Mouse (Mus musculus): Measurements from ENCODE around the gene Cyp26c1.

Gene Cyp26c1

DNA sequence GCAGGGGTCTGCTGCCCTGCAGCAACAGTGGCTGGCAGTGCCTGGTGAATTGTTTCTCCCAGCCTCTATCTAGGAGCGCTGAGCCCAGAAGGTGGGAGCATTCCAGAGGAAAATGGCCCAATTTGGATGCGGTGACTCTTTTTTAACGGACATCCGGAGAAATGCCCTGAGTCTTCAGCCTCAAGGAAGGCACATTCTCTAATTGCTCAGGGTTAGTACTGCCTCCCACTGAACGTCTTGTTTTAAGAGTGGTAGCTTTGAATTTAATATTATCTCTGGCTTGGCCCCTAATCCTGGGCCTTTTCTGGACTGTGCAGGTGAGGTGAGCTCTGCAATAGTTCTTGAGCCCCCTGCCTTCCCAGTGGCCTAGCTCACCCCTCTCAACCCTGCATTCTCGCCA lies at the start of gene Cyp26c1:
TSS of gene Cyp26c1 (plus strand) at position 301 of the 400 bp plus-strand sequence.
- no peak for DNase-seq (ENCODE audit: low spot score)

- DNase-seq (ENCODE audit: low spot score) = no peak
Observed at GRCm38 (mm10) chr19:37647994-37648393, 37.4 kb upstream of the Cyp26c1 start.

- DNase-seq (ENCODE audit: low spot score) = no peak
Observed at GRCm38 (mm10) chr19:37650526-37650925, 34.9 kb upstream of the Cyp26c1 start.

DNA sequence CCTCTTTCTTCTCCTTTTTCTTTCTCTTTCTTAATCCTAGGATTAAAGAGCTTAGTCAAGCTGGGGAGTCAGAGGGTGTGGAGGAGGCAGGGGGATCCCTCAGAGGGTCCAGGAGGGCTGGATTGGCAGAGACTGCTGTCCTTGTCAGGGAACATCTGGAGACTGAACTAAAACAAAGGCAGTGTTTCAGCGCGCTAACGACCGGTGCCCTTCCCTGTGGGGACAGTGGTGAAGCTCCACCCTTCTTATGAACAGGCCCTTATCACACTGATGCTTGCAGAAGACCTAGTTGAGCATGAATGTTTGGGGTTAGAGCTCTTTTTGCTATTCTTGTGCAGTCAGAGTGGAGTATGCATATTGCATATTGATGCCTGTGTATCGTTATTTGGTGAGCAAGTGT lies 31.4 kb upstream of the Cyp26c1 start:
- no peak for DNase-seq (ENCODE audit: low spot score)

GRCm38 (mm10) chr19:37656441-37656840 lies 28.9 kb upstream of the Cyp26c1 start:
- no peak for DNase-seq (ENCODE audit: low spot score)

DNA sequence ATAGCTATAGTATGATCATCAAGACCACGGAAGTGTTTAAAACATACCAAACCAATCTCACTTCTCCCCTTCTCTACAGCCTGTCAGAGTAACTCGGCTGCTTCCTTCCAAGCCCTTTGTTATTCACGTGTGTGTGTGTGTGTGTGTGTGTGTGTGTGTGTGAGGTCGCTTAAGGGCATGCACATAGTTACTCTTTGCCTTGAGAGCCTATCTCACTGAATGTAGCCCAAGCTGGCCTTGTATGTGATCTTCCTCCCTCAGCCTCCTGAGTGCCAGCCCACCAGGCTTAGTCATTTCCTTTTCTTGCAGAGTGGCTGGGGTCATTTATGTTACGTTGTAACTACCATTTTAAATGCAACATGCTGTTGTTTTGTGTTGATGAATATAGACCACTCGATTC lies 20.1 kb upstream of the Cyp26c1 start:
- DNase-seq (ENCODE audit: low spot score) = no peak

DNA sequence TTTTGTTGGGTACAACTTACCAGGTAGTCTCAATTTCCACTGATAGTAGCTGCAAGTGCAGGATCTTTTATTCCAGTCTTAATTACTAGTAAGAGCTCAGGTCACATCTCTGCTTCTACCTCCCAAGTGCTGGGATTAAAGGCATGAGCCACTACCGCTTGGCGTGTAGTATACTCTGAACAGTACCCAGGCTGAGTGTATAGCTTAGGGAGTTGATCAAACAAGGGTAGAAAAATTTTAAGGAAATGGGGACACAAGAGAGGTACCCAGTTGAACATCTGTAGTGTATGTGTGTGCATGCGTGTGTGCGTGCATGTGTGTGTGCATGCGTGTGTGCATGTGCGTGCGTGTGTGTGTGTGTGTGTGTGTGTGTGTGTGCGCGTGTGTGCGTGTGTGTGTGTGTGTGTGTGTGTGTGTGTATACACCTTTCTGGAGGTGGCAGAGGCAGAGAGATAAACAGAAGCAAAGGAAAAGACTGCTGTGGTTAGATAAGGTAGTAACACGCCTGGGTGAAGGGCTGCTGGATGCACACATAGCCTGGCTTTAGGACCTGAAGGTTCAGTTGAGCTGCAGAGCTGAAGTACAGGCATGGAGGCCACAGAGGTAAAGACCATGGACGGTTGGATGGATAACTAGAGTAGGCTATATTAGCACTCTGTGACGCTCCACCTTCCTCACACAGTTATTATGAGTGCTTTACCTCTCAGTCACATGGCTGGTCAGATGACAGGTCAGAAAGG lies 17.4 kb upstream of the Cyp26c1 start:
- DNase-seq (ENCODE audit: low spot score) = no peak

- DNase-seq (ENCODE audit: low spot score) = no peak
Observed at GRCm38 (mm10) chr19:37668657-37669056, 16.7 kb upstream of the Cyp26c1 start.

DNA sequence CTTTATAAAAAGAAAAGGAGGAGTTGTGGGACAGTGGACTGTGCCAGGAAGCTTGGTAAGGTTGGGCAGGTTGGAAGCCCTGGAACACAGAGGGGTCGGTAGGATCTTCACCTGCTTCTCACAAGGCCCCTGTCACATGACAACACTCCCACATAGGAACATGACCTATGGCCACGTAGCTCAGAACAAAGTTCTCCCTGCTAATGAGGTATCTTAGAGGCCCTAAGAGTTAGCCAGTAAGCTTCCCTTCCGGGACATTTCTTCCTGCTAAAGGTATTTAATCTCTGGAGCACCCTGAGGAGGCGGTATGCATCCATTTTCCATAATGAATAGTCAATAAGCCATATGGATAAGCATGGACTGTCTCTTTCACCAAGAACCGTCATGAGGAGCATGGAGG lies 15.9 kb upstream of the Cyp26c1 start:
- no peak for DNase-seq (ENCODE audit: low spot score)

- DNase-seq (ENCODE audit: low spot score) = no peak
Observed at GRCm38 (mm10) chr19:37673393-37673792, 12.0 kb upstream of the Cyp26c1 start.

GRCm38 (mm10) chr19:37686347-37686746 lies 966 bp downstream of the Cyp26c1 start:
- DNase-seq (ENCODE audit: low spot score) = no peak

DNA sequence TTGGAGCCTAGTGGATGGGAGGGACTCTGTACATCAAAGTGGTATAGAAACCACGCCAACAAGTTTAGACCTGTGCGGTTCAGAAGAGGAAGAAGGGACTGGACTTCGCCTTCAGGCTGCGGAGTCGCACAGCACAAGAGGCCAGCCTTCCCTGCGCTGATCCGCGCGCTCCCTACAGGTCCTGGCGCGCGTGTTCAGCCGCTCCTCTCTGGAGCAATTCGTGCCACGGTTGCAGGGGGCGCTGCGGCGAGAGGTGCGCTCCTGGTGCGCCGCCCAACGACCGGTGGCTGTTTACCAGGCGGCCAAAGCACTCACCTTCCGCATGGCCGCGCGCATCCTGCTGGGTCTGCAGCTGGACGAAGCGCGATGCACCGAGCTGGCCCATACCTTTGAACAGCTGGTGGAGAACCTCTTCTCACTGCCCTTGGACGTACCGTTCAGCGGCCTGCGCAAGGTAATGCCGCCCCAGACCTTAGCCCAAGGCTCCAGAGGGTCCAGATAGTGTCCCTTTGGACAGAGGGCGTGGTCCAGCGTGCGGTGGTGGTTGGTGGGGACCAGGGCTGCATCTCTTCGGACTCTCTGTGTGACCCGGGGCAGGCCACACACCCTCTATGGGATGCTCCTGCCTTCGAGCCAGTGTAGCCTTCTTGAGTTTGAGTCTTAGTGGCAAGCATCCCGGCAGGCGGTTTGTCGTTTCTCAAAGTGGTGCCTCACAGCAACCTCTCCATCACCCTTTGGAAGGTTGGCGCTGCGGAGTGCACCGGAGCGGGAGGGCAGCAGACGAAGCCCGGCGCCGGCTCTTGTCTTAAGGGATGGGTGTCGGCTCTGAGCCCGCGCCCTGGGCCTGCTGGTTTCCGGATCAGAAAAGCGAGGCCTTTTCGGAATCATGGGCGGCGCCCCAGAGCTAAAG lies 1.8 kb downstream of the Cyp26c1 start:
- no peak for DNase-seq (ENCODE audit: low spot score)

DNA sequence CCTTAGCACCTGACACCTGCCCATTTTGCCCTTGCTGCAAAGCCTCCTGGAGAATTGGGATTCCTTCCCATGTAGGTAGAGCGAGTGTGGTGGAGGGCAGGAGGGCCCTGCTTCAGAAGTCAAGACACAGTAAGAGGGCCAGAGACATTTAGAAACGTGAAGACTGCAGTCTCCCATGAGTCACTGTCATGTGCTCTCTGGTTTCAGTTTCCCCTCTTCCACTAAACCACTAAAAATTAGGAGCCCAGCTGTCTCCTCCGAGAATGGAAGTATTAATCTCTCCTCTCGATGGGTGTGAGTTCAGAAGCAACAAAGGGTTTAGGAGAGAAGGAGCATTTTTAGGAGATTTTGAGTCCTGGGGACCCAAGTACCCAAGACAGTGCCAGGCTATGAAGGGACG lies 4.1 kb downstream of the Cyp26c1 start:
- no peak for DNase-seq (ENCODE audit: low spot score)

- DNase-seq (ENCODE audit: low spot score) = no peak
Observed at GRCm38 (mm10) chr19:37690716-37691115, 5.3 kb downstream of the Cyp26c1 start.

DNA sequence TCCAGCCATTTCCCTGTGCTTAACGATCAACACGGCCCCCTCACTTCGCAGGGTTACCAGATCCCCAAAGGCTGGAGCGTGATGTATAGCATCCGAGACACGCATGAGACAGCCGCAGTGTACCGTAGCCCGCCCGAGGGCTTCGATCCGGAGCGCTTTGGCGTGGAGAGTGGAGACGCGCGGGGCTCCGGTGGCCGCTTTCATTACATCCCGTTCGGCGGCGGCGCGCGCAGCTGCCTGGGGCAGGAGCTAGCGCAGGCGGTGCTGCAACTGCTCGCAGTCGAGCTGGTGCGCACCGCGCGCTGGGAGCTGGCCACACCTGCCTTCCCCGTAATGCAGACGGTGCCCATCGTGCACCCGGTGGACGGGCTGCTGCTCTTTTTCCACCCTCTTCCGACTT lies 7.5 kb downstream of the Cyp26c1 start:
- no peak for DNase-seq (ENCODE audit: low spot score)

- DNase-seq (ENCODE audit: low spot score) = no peak
Observed at GRCm38 (mm10) chr19:37695146-37695545, 9.8 kb downstream of the Cyp26c1 start.

DNA sequence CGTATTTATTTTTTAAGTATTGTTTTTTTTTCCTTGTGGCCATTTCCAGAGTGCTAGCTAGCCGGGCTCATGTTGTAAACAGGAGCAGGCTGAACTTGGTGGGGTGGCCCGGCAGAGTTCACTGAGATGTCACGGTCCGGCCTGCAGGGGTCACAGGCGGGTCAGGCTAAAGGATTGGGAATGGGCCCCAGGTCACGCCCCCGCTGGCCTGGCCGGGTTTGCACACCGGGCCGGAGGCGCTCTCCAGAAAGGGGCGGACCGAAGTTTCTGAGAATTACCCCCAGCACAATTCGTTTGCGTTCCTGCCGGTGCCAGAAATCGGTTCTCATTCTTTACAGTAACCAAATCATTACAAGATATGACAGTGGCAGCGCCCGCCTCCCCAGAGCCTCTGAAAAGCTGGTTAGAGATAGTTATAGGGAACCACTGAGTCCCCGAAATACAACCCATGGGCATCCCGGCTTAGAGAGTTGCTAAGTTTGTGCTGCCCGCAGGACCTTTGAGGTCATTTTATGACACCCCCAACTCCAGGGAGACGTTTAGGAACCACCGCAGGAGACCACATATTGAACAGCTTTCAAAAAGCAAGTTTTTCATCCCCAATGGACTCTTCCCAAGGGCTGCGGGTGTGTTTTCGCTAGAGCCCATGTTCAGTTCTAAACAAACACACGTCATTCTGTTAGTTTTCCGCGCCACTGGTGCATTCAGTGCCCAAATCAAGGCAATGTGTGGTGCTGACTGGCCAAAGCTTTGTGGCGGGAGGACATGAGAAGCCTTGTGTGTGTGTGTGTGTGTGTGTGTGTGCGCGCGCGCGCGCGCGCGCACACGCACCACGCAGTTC lies 10.6 kb downstream of the Cyp26c1 start:
- no peak for DNase-seq (ENCODE audit: low spot score)

DNA sequence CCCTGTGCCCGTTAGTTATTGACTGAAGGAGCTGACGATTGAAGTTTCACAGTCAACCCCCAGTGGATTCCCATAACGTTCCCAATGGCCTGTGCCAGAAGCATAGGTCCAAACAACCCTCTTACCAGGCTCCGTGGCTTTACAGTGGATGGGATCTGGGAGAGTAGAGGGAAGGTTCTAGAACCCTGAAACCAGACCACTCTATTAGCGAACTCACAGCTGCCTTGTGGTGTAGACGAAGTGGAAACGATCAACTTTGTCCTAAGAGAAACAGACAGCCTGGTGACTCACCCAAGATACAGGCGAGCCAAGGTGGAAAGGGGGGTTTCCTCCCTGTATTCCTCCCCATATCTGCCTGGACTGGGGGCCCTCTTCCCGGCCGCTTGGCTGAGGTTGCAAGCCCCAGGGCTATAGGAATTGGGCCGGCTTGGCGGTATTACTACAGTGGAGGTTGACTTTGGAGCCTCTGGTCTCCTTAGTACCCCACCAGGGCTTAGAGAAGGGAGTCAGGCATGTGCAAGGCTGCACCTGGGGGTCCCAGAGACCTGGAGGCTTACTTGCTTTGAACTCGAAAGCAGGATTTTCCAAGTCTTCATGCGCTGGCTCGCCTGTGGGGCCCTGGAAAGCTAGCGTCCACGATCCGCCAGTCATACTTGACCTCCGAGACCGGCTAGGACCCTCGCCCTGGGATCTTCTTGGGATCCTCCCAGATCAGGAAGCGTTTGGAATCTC lies 11.4 kb downstream of the Cyp26c1 start:
- no peak for DNase-seq (ENCODE audit: low spot score)

GRCm38 (mm10) chr19:37697335-37697636 lies 11.9 kb downstream of the Cyp26c1 start:
- no peak for DNase-seq (ENCODE audit: low spot score)

DNA sequence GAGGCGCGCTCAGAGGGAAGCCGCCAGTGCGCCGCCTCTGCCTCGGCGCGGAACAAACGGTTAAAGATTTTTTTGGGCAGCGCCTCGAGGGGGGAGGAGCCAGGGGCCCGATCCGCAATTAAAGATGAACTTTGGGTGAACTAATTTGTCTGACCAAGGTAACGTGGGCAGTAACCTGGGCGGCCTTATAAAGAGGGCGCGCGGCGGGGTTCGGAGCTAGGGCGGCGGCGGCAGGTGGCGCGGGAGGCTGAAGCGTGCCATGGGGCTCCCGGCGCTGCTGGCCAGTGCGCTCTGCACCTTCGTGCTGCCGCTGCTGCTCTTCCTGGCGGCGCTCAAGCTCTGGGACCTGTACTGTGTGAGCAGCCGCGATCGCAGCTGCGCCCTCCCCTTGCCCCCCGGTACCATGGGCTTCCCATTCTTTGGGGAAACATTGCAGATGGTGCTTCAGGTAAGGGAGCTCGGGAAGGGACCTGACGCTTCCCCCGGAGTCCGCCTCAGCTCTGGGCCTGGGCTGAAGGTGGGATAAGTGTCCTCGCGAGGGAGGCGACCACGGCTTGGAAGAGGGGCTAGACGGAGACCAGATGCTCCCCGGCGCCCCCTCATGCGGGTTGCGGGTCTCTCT lies 12.4 kb downstream of the Cyp26c1 start, which contains the start of gene Cyp26a1:
TSS of gene Cyp26a1 (plus strand) at position 148 of the 622 bp plus-strand sequence.
- DNase-seq (ENCODE audit: low spot score) = no peak
